Mouse (Mus musculus) embryonic facial prominence, embryonic 13.5 days (tissue): ENCODE results near the gene D930020B18Rik. TPM values are rescaled to one million over a fixed set of nuclear protein-coding genes. Genes with fewer than 3 reads are reported as not detected.

Experiments used
- ATAC-seq: fragments of 200-750 bp; cut with Nextera tagmentation; 2 replicates; pipeline ENCODE4 v1.8.0; 2017; ENCODE audit warnings: low read depth; ENCODE audit not compliant: insufficient number of reproducible peaks, insufficient read depth, low FRiP score, low TSS enrichment
- H3K27ac ChIP-seq: fragments of 300-500 bp; sonication (generic); 2 replicates; pipeline ENCODE4 v1.5.1; 2015; ENCODE audit warnings: moderate library complexity, mild to moderate bottlenecking, inconsistent platforms
- H3K27me3 ChIP-seq: fragments of 300-500 bp; sonication (generic); 2 replicates; pipeline ENCODE4 v1.6.1; 2015; ENCODE audit warnings: mild to moderate bottlenecking, inconsistent platforms
- H3K36me3 ChIP-seq: fragments of 300-500 bp; sonication (generic); 2 replicates; pipeline ENCODE4 v1.6.1; 2015; ENCODE audit warnings: mild to moderate bottlenecking, inconsistent platforms
- H3K4me1 ChIP-seq: fragments of 300-500 bp; sonication (generic); 2 replicates; pipeline ENCODE4 v1.6.1; 2015; ENCODE audit warnings: inconsistent platforms
- H3K4me2 ChIP-seq: fragments of 300-500 bp; sonication (generic); 2 replicates; pipeline ENCODE4 v1.6.1; 2015; ENCODE audit warnings: moderate library complexity, mild to moderate bottlenecking, inconsistent platforms
- H3K4me3 ChIP-seq: fragments of 300-500 bp; sonication (generic); 2 replicates; pipeline ENCODE4 v1.5.1; 2015; ENCODE audit warnings: mild to moderate bottlenecking, inconsistent platforms
- H3K9ac ChIP-seq: fragments of 300-500 bp; sonication (generic); 2 replicates; pipeline ENCODE4 v1.6.1; 2015; ENCODE audit warnings: mild to moderate bottlenecking, inconsistent platforms
- H3K9me3 ChIP-seq: fragments of 300-500 bp; sonication (generic); 2 replicates; pipeline ENCODE4 v1.6.1; 2016; ENCODE audit warnings: inconsistent platforms
- WGBS: fragments of 180-500 bp; shearing (Covaris S2); methylation state at CpG from one replicate; pipeline ENCODE4 v1.1.7; 2015; ENCODE audit warnings: mixed read lengths; 5-methylcytosine and 5-hydroxymethylcytosine counted together
- polyA plus RNA-seq: library from polyadenylated mRNA; unstranded; fragments of >200 nt; fragmentation: Nextera tagmentation; extraction: Ambion mirVana; gene quantifications from 2 replicates; pipeline ENCODE4 v1.2.1, GENCODE M21; 2015

D930020B18Rik gene
- polyA plus RNA-seq, 1 experiment from 2014 or later: 0.76 TPM

DNA sequence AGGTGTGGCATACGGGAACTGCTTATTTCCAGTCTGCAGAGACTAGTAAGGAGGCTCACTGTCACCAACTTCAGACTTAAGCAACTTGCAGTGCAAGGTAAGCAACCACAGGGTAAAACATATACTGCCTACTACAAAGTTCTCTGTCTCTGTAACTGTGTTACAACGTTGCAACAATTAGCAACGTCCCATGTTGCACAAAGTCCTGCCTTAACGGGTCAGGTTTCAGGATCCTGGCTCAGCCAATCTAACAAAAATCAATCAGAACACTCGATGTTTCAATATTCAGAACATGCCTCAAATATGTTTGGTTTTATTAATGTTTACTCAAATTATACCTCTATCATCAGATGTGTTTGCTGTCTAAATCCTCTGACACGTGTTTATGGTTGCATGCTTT lies 19.0 kb upstream of the D930020B18Rik start:
- Histone ChIP-seq H3K27ac (no peak overlapping the region), H3K4me2 (no peak overlapping the region), H3K9me3 (no peaks in the 10 kb centered on the region), H3K27me3 (no peaks in the 10 kb centered on the region), H3K9ac (no peak overlapping the region), H3K4me1 (peaks cover 8% of the 10 kb centered on the region), H3K4me3 (no peak overlapping the region), H3K36me3 (peaks cover 50% of the 10 kb centered on the region)
- 76% methylated on average over 6 of the region's 6 CpGs for WGBS
- no peak for ATAC-seq

DNA sequence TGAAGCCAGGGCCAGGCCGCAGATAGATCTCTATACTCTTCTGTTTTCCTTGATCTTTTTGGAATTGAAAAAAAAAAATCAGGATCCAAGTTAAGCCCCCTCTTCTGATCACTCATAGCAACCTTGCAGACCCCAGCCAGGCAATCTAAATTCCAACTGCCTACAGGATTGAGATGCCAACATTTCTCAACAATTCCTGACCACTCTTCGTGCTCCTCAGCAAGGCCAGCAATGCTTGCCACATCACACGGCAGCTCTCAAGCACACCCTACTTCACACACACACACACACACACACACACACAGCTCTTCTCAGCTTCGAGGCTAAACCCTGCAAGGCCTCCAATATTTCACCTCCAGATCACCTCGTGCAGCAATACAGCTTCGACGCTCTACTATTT lies 17.7 kb upstream of the D930020B18Rik start:
- no peak overlapping the region for H3K4me3 ChIP-seq
- no peak overlapping the region for H3K4me2 ChIP-seq
- peaks cover 8% of the 10 kb centered on the region for H3K4me1 ChIP-seq
- H3K27ac ChIP-seq: no peak overlapping the region
- no peak overlapping the region for H3K9ac ChIP-seq
- WGBS: 87% methylated on average over 7 of the region's 7 CpGs
- H3K27me3 ChIP-seq: no peaks in the 10 kb centered on the region
- ATAC-seq: no peak
- peaks cover 39% of the 10 kb centered on the region for H3K36me3 ChIP-seq
- H3K9me3 ChIP-seq: no peaks in the 10 kb centered on the region

- 14% methylated on average over 9 of the region's 9 CpGs for WGBS
- Histone ChIP-seq H3K27me3 (no peaks in the 10 kb centered on the region), H3K9ac (peak overlapping the region; percentile 94), H3K36me3 (peaks cover 27% of the 10 kb centered on the region), H3K9me3 (no peaks in the 10 kb centered on the region), H3K4me3 (peak overlapping the region; percentile 88), H3K4me1 (peaks cover 8% of the 10 kb centered on the region), H3K27ac (no peak overlapping the region), H3K4me2 (peak overlapping the region; percentile 77)
- ATAC-seq: no peak
Observed at GRCm38 (mm10) chr10:121625006-121625405, 16.4 kb upstream of the D930020B18Rik start.

GRCm38 (mm10) chr10:121625407-121626185 lies 15.8 kb upstream of the D930020B18Rik start:
- no peak; the same call in 1 of the 2 replicates for ATAC-seq
- WGBS: under 1% methylated on average over 41 of the region's 41 CpGs
- peaks cover 8% of the 10 kb centered on the region for H3K4me1 ChIP-seq

GRCm38 (mm10) chr10:121626186-121626882 lies 15.1 kb upstream of the D930020B18Rik start, which contains the start of gene Xpot:
TSS of gene Xpot (minus strand) at chr10:121626332.
- peak within 1 kb of the TSS; percentile 96 for H3K27ac ChIP-seq
- peak within 1 kb of the TSS; percentile 88 for H3K4me3 ChIP-seq
- H3K9me3 ChIP-seq: no peaks in the 10 kb centered on the region
- peaks cover 8% of the 10 kb centered on the region for H3K4me1 ChIP-seq
- H3K4me2 ChIP-seq: peak within 1 kb of the TSS; percentile 77
- peaks cover 13% of the 10 kb centered on the region for H3K36me3 ChIP-seq
- under 1% methylated on average over 70 of the region's 70 CpGs for WGBS
- ATAC-seq: peak; percentile 100
- H3K27me3 ChIP-seq: no peaks in the 10 kb centered on the region
- peak within 1 kb of the TSS; percentile 94 for H3K9ac ChIP-seq

More at GRCm38 (mm10) chr10:121625407-121626185, 15.8 kb upstream of the D930020B18Rik start:
- H3K9ac ChIP-seq: peak overlapping the region; percentile 94
- H3K27ac ChIP-seq: peak overlapping the region; percentile 96
- H3K4me2 ChIP-seq: peak overlapping the region; percentile 77
- peaks cover 21% of the 10 kb centered on the region for H3K36me3 ChIP-seq
- no peaks in the 10 kb centered on the region for H3K27me3 ChIP-seq
- H3K4me3 ChIP-seq: peak overlapping the region; percentile 88
- H3K9me3 ChIP-seq: no peaks in the 10 kb centered on the region

DNA sequence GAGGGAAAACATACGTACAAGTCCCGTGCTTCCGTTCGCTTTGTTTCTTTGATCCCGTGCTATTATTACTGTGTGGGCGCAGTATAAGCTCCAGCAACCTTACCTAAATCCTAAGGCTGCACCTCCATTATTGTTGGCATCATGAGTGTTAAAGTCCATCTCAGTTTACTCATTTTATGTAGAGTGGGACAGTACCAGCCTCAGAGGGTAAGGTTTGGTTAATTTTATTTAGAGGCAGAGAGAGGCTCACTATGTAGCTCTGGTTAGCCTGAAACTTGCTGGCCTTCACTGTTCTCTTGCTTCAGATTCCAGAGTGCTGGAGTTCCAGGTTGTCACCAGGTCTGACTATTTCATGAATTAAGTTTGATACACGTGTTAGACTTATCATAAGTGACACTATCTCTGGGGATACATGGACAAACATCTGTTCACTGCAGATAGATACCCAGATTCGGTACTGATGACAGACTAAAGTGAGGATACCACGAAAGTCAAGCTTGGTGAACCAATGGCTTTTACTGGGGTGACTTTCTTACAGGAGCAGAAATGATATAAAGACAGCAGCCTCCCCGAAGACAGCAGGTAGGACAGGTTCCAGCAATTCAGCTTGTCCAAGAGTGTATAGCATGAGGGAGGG lies 14.1 kb upstream of the D930020B18Rik start:
- no peaks in the 10 kb centered on the region for H3K9me3 ChIP-seq
- H3K9ac ChIP-seq: no peak overlapping the region
- no peaks in the 10 kb centered on the region for H3K27me3 ChIP-seq
- no peak overlapping the region for H3K4me2 ChIP-seq
- 82% methylated on average over 10 of the region's 10 CpGs for WGBS
- no peak overlapping the region for H3K4me3 ChIP-seq
- no peak overlapping the region for H3K27ac ChIP-seq
- peaks cover 3% of the 10 kb centered on the region for H3K36me3 ChIP-seq
- no peak for ATAC-seq
- H3K4me1 ChIP-seq: peaks cover 8% of the 10 kb centered on the region

DNA sequence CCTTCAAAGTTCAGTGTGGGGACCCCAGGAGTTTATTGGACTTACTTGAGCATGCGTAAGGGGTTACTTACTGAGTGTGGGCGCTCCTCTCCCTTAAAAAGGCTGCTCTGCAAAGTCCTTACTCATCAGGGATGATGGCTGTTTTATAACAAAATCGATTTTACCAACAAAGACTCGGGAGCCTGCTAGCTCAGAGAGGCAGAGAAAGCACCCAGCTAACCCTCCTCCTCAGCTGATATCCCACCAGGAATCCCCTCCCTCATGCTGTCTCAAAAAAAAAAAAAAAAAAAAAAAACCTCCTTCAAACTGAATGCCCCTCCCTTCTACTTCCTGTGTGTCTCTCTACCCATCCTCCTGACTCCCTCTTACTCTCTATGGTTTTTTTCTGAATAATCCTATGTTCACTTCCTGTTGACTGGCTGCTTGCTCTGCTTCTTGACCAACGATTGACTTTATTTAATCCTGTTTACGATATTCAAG lies 12.8 kb upstream of the D930020B18Rik start:
- H3K27me3 ChIP-seq: no peaks in the 10 kb centered on the region
- no peak overlapping the region for H3K27ac ChIP-seq
- H3K4me1 ChIP-seq: peaks cover 8% of the 10 kb centered on the region
- no peak overlapping the region for H3K9ac ChIP-seq
- 93% methylated on average over 6 of the region's 6 CpGs for WGBS
- H3K9me3 ChIP-seq: no peaks in the 10 kb centered on the region
- ATAC-seq: no peak
- H3K4me2 ChIP-seq: no peak overlapping the region
- no peaks in the 10 kb centered on the region for H3K36me3 ChIP-seq
- no peak overlapping the region for H3K4me3 ChIP-seq

DNA sequence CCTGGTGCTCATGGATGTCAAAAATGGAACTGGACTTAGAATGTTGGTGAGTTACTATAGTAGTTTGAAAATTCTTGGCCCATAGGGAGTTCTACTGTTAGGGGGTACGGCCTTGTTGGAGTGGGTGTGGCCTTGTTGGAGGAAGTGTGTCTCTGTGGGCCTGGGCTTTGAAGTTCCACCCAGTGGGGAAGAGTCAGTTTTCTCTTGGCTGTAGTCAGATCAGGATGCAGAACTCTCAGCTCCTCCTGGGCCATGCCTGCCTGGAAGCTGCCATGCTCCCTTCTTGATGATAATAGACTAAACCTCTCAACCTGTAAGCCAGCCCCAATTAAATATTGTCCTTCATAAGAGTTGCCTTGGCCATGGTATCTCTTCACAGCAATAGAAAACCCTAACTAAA lies 7.2 kb upstream of the D930020B18Rik start:
- no peak for ATAC-seq
- H3K9me3 ChIP-seq: no peaks in the 10 kb centered on the region
- no peak overlapping the region for H3K9ac ChIP-seq
- no peak overlapping the region for H3K27ac ChIP-seq
- no peaks in the 10 kb centered on the region for H3K27me3 ChIP-seq
- WGBS: 45% methylated on average over 1 of the region's 1 CpGs
- H3K4me1 ChIP-seq: no peaks in the 10 kb centered on the region
- no peaks in the 10 kb centered on the region for H3K36me3 ChIP-seq
- no peak overlapping the region for H3K4me3 ChIP-seq
- no peak overlapping the region for H3K4me2 ChIP-seq

GRCm38 (mm10) chr10:121636276-121636675 lies 5.1 kb upstream of the D930020B18Rik start:
- ATAC-seq: no peak
- H3K36me3 ChIP-seq: no peaks in the 10 kb centered on the region
- no peaks in the 10 kb centered on the region for H3K9me3 ChIP-seq
- H3K4me3 ChIP-seq: no peak overlapping the region
- H3K4me2 ChIP-seq: no peak overlapping the region
- no peak overlapping the region for H3K27ac ChIP-seq
- H3K9ac ChIP-seq: no peak overlapping the region
- peaks cover 5% of the 10 kb centered on the region; the same call in 1 of the 2 replicates for H3K27me3 ChIP-seq
- WGBS: 83% methylated on average over 6 of the region's 6 CpGs
- H3K4me1 ChIP-seq: peaks cover 5% of the 10 kb centered on the region; the same call in 1 of the 2 replicates

DNA sequence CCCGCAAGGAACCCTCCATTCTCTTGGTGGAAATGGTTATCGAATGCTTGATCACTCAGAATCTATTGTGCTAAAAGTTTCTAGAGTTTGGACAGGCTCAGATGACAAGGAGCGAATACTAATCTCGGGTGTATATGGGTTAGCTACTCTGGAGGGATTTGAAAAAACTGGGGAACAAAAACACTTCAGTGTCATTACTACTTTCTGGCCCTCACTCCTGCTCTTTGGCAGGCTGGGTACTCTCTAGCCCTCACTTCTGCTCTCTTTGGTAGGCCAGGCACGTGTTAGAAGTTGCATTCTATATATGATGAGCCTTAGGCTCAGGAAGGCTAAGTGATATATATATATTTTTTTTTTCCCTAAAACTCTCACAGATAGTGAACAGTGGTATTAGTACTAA lies 1.8 kb upstream of the D930020B18Rik start:
- WGBS: 82% methylated on average over 5 of the region's 5 CpGs
- H3K9me3 ChIP-seq: no peaks in the 10 kb centered on the region
- H3K4me3 ChIP-seq: no peak overlapping the region
- H3K27ac ChIP-seq: no peak overlapping the region
- no peaks in the 10 kb centered on the region for H3K36me3 ChIP-seq
- H3K9ac ChIP-seq: no peak overlapping the region
- H3K4me2 ChIP-seq: no peak overlapping the region
- ATAC-seq: no peak
- peaks cover 18% of the 10 kb centered on the region for H3K4me1 ChIP-seq
- H3K27me3 ChIP-seq: peaks cover 32% of the 10 kb centered on the region

- Histone ChIP-seq H3K36me3 (no peaks in the 10 kb centered on the region), H3K9me3 (no peaks in the 10 kb centered on the region), H3K27ac (no peak overlapping the region), H3K4me2 (peak overlapping the region; percentile 98), H3K4me1 (peaks cover 18% of the 10 kb centered on the region), H3K4me3 (no peak overlapping the region), H3K9ac (no peak overlapping the region), H3K27me3 (peaks cover 32% of the 10 kb centered on the region)
- ATAC-seq: no peak
- 45% methylated on average over 6 of the region's 6 CpGs for WGBS
Observed at GRCm38 (mm10) chr10:121640150-121640930, 1.0 kb upstream of the D930020B18Rik start.
